Mouse (Mus musculus) CH12.LX (cell line): ENCODE results near the gene Dclk3.

ENCODE experiments used
- E2F4 ChIP-seq: IDR thresholded peaks from 2 replicates; pipeline ENCODE4 v1.6.1; 2011; ENCODE audit warnings: low read depth, low read length, improper control_type of control experiment; ENCODE audit not compliant: insufficient replicate concordance
- SMC3 ChIP-seq: IDR thresholded peaks from 2 replicates; pipeline ENCODE4 v1.6.1; 2011; ENCODE audit warnings: low read depth, low read length, improper control_type of control experiment
- ZKSCAN1 ChIP-seq: IDR thresholded peaks from 2 replicates; pipeline ENCODE4 v1.6.1; 2012; ENCODE audit warnings: low read depth, inconsistent platforms, low read length, improper control_type of control experiment, borderline replicate concordance

DNA sequence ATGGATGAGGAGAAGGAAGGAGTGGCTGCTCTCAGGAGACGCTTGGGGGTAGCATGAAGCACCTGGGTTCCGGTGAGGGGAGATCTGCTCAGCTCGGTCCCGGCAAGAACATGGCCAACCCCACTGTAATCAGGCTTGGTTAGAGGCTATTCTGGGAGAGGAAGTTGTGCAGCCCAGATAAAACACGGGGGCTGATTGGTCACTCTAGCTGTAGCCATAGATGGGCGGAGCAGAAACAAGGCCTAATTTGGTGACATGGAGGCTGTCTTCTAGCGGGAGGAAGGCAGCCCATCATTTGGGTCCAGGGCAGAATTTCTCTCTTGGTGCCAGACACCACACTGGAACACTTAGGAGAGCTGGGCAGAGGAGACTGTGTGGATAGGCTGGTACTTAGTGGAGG, 83.3 kb downstream of the Dclk3 start:
- TF ChIP-seq ZKSCAN1 (no peak), SMC3 (no peak), E2F4 (no peak)
